Mouse (Mus musculus): ENCODE measurements around the gene Utf1.

- TF ChIP-seq EP300 (IDR thresholded peaks at IDR 0.05; ENCODE audit: low read depth), result no peak
- TF ChIP-seq CTCF (IDR thresholded peaks at IDR 0.05; ENCODE audit: low read depth), result no peak
Measured at GRCm38 (mm10) chr7:139899505-139899904, 44.1 kb upstream of the Utf1 start.

All from liver, embryonic 14.5 days (tissue).